Mouse (Mus musculus) right cerebral cortex, postnatal 14 days (tissue): ENCODE data around the gene Stk11.
"Not testable (repeated sequence)": the region's sequence is repeated elsewhere in the genome, so short reads cannot be mapped to it uniquely, and the experiment has no call there.

ENCODE experiments used
- DNase-seq: peaks from one replicate; pipeline ENCODE4 v3.0.0; 2022

The Stk11 gene

GRCm38 (mm10) chr10:80159561-80160454, 44.2 kb downstream of the Stk11 start:
- peak; percentile 99 for DNase-seq

- peak; percentile 63 for DNase-seq
Measured at GRCm38 (mm10) chr10:80160455-80161371, 45.1 kb downstream of the Stk11 start.

GRCm38 (mm10) chr10:80161522-80162242, 46.1 kb downstream of the Stk11 start:
- no peak for DNase-seq

- DNase-seq = no peak
Measured at GRCm38 (mm10) chr10:80162243-80162608, 46.6 kb downstream of the Stk11 start.

GRCm38 (mm10) chr10:80162716-80163299, 47.2 kb downstream of the Stk11 start:
- DNase-seq = no peak

- peak; percentile 17 for DNase-seq
Measured at GRCm38 (mm10) chr10:80163721-80164120, 48.1 kb downstream of the Stk11 start.

GRCm38 (mm10) chr10:80164161-80164997, 48.8 kb downstream of the Stk11 start:
- DNase-seq = peak; percentile 55

- peak; percentile 97 for DNase-seq
Measured at GRCm38 (mm10) chr10:80164998-80165344, 49.4 kb downstream of the Stk11 start.

GRCm38 (mm10) chr10:80165392-80166128, 50.0 kb downstream of the Stk11 start, which contains the start of gene Cirbp:
Cirbp (plus strand) TSS chr10:80165985.
- peak; percentile 52 for DNase-seq

- not testable (repeated sequence) for DNase-seq
Measured at GRCm38 (mm10) chr10:80166136-80166535, 50.5 kb downstream of the Stk11 start.

GRCm38 (mm10) chr10:80167460-80168037, 51.9 kb downstream of the Stk11 start:
- peak; percentile 99 for DNase-seq

GRCm38 (mm10) chr10:80168038-80168661, 52.5 kb downstream of the Stk11 start:
- DNase-seq = peak; percentile 95

GRCm38 (mm10) chr10:80169070-80169469, 53.5 kb downstream of the Stk11 start:
- no peak for DNase-seq

GRCm38 (mm10) chr10:80169651-80170050, 54.0 kb downstream of the Stk11 start:
- no peak for DNase-seq

- peak; percentile 18 for DNase-seq
Measured at GRCm38 (mm10) chr10:80170052-80170451, 54.4 kb downstream of the Stk11 start.

- peak; percentile 23 for DNase-seq
Measured at GRCm38 (mm10) chr10:80170601-80171021, 55.0 kb downstream of the Stk11 start.

- no peak for DNase-seq
Measured at GRCm38 (mm10) chr10:80171252-80171651, 55.6 kb downstream of the Stk11 start.

- peak; percentile 16 for DNase-seq
Measured at GRCm38 (mm10) chr10:80171760-80172526, 56.3 kb downstream of the Stk11 start.
